Mouse (Mus musculus) CH12F3 (cell line): ENCODE results near the gene Blm.

ENCODE experiments used
- in situ Hi-C: fragments of 300-500 bp; cut with MboI; formaldehyde crosslinking; loops from 2 replicates; pipeline ENCODE4 v1.14.3; 2020; ENCODE audit warnings: low sequenced_read_pairs

Blm gene

DNA sequence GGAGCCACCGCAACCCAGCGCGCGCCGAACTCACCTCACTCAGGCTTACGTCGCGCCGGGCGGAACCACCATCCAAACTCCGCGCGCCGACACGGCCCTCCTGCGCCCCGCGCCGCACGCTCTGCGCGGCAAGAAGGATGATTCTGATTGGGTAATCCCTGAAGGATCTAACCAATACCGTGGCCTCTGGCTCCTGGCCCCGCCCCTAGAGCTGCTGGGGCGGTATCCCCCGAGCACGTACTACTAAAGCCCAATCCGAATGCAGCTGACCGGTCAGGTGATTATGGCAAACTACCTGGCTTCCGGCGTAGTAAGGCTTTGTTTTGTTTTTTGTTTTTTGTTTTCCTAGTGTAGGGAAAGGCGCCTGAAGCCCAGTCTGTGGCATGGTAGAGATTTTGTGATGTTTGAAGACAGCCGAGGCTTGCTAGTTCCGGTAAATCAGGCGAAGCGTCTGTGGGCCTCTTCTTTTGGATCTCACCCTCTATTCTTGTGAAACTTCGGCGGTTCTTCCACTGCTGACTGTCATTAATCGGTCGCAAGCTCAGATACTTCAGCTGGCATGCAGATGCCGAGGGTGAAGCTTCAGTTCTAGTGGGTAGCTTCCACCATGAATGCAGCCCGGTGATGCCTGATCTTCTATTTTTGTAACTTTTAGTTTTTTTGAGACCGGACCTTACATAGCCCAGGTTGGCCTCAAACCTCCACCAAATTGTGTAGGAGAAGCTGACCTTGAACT lies at the start of gene Blm:
TSS of gene Blm (minus strand) at position 111 of the 736 bp plus-strand sequence.
- in situ Hi-C loops, result no loop called here

DNA sequence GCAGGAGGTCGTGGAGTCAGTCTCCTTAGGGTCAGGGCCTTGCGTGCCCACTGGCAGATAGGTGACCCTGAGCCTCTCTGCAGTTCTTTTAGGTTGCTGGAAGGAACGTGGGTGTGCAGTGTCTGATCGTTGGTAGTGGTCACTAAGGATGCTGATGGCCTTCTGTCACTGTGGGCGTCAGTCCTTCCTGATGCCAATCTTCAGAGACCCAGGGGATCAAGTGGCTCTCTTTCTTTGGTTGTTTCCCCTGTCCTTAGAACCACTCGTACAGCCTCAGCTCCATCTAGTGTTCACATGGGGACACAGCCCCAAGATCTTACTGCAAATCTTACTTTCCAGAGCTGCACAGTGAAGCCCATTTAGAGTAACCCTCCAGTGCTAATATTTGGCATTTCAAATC lies 49.1 kb upstream of the Blm start:
- in situ Hi-C loops, result loop anchor here (25.0 kb wide), 1 partner anchor 447 kb away; no protein-coding TSS in a partner anchor

DNA sequence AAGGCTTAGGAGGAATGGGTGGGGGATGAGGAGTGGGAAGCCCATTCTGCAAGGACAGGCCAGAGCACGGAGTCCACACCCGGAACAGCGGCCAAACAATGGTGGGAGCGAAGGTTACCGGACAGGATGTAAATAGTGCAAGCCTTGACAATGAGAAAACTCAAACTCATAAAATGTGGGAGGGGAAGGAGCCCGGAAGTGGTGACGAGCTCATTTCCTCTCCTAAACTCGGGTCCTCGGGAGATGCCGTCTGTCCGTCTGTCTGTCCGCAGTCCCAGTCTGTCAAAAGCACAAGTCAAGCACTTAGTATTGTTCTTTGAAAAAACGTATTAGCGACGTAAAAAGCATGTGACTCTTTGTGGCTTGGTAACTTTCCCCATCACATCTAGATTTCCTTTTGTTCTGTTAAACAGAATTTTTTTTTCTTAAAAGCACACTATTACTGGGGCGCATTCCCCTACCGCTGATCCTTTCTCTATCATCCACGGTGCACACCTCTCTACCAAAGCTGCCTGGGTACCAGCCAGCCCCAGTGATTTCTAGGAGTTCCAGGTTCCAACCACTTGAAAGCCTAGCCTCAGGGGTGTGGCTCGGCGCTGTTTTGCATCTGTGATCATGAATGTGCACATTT lies 48.0 kb upstream of the Blm start:
- in situ Hi-C loops, result loop anchor here (25.0 kb wide), 1 partner anchor 446 kb away; no protein-coding TSS in a partner anchor

DNA sequence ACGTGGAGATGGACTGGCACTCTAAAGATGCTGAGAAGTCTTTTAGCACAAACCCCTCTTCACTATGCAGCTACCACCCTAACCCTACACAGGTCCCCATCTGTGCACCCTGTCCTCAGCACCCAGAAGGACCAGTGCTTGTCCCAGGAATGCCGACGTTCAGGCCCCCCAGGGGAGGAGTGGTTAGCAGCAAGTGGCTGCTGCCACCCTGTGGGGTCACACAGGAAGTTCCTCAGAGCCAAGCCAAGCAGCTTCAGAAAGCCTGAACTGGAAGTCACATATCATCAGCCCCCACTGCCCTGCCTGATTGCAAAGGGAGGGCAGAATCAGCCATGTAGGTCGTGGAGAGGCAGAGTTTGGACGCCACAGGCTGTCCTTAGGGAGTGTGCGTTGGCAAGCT lies 45.4 kb upstream of the Blm start:
- in situ Hi-C loops, result loop anchor here (25.0 kb wide), 1 partner anchor 443 kb away; no protein-coding TSS in a partner anchor

DNA sequence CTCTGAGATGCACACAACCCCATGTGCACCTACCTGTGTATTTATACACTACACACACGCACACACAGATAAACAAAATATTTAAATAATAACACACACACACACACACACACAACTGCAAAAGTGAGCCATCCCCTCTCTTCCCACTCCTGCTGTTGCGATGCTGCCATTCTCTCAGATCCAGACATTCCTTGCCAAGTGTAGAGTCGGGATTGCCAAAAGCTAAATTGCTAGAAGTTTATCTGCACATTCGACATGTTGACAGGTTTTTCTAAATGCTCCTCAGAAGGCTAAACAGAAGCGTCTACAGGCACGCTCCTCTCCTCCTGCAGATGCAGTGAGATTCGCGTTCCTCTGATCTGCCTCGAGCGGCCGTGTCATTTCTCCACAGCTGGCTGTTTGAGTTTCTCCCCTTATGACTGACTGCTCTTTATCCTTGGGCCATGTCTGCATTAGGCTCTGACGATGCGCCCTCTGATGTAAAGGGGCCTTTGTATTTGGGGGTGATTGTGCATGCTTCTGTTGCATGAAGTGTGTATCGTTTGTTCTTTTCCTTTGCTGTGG lies 42.6 kb upstream of the Blm start:
- in situ Hi-C loops, result loop anchor here (5.0 to 25.0 kb wide), 2 partner anchors 190 to 440 kb away; partner anchors contain the start of gene Fes

DNA sequence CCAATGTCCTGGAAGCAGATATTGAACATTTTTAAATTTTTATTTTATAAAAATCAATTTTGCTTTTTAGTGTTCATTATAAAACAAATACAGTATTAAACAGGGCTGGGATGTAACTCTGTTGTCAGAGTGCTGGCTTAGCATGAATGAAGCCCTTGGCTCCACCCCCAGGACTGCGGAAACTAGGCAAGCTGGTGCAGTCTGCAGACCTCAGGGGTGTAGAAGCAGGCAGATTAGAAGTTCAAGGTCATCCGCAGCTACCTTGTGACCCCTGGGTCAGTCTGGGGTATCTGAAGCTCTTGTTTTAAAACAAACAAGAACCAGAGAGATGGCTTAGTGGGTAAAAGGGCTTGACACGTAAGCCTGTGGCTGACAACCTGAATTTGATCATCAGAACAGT lies 41.7 kb upstream of the Blm start:
- in situ Hi-C loops, result loop anchor here (5.0 to 25.0 kb wide), 2 partner anchors 189 to 439 kb away; partner anchors contain the start of gene Fes

DNA sequence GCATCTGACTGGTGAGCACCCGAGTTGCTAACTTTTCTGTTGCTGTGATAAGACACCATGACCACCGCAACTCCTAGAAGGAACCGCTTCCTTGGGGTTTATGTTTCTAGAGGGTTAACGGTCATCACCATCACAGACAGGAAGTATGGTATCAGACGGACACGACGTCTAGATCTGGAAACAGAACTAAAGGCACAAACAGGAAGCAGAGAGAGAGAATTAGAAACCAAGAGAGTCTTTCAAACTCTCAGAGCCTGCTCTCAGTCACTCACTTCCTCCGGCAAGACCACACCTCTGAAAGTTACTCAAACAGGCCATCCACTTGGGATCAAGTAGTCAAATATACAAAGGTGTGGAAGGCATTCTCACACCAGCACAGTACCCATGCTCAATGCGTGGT lies 40.8 kb upstream of the Blm start:
- in situ Hi-C loops, result loop anchor here (5.0 to 25.0 kb wide), 2 partner anchors 188 to 438 kb away; partner anchors contain the start of gene Fes

DNA sequence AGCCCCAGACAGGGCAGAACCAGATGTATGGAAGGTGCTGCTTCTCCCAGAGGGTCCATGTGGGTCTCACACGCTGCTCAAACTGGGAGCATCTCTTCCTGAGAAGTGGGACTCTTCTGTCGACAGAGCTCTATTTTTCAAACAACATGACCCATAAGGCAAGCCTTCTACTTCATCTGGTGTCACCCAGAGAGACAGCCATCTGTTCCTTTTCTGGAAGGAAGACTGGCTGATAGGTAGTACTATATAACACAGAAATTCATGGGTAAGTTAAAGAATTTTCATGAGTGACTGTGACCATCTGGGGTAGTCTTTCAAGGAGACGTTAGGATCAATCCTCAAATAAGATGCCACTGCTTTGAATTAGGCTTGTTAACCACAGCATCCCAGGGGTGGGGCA lies 38.2 kb upstream of the Blm start:
- in situ Hi-C loops, result no loop called here

DNA sequence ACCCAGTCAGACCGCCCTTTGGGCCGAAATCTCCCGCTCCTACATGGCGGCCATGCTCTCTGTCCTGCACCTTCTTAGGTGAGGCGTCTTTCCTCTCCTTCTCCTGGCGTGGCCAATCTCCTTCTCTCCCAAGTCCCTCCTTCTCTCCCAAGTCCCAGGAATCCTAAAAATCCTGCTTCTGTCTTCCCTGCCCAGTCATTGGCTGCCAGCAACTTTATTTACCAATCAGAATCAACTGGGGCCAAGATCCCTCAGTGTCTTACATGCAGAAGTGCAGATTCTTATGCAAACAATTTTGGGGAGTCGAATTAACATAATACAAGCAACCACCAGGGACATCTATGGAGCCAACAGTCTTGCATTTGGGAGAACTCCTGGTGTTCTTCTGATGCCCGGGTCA lies 33.1 kb upstream of the Blm start:
- in situ Hi-C loops, result no loop called here

DNA sequence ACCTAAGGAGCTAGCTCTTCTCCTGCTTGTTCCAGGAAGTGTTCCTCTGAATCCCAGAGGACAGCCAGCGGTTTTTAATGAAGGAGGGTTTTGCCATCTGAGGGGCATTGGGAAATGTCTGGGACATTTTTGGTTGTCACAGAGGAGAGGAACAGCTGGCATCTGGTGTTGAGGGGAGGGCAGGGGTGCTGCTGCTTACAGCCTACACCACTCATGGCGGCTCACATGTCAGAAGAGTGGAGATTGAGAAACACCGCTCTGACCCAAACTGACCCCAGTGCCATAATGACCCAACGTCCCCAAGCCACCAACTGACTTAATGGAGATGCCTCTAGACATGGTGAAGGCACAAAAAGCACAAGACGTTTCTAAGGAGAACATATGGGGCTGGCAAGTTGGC lies 27.0 kb upstream of the Blm start:
- in situ Hi-C loops, result no loop called here

DNA sequence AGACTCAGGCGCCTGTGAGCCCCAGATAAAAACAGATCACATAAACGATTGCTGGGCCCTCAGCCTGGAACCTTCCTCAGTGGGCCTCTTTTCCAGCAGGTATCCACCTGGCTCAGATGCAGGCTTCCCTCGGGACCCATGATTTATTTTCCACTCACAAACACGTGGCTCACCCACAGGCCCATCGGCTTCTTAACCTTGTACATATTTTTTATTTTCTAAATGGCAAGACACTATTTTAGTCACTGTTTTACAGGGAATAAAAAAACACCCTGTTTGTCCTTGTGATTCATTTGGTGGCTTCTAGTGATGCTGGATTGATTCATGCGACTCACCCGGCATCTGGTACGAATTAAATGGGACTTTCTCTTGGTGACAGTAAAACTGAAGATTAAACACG lies 26.4 kb upstream of the Blm start:
- in situ Hi-C loops, result no loop called here

DNA sequence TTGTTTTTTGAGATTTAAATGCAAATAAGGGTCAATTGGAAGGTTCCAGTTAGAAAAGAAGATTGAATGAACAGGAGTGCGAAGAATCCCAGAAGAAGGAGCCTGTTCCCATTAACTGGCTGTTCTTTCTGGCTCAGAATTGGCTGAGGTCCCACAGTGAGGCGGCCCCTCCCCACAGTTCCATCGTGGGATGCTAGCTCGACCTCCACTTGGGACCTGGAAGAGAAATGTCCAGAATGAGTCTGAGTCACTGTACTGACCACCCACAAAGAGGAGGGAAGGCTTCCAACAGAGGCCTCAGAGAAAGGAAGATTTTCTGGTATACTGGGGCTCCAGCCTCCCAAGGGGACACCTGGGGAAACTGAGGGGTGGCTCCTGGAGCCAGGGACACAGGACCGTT lies 23.7 kb upstream of the Blm start:
- in situ Hi-C loops, result no loop called here

DNA sequence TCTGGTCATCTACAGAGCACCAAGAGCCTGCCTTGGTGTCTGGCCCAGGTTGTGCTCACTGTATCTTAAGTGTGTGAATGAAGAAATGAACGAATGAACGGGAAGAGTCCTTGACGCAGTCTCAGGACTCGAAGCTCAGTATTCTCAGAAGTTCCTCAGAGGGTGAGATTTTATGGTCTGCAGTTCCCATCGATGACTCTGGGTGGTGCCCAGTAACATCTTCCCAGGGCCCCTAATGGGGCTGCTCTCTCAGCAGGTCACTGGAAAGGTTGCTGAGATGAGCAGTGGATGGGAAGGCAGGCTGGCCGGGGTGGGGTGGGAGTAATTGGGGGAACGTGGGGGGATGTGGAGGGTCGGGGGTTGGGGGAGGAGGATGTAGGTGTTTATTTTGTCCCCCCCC lies 23.2 kb upstream of the Blm start:
- in situ Hi-C loops, result no loop called here

DNA sequence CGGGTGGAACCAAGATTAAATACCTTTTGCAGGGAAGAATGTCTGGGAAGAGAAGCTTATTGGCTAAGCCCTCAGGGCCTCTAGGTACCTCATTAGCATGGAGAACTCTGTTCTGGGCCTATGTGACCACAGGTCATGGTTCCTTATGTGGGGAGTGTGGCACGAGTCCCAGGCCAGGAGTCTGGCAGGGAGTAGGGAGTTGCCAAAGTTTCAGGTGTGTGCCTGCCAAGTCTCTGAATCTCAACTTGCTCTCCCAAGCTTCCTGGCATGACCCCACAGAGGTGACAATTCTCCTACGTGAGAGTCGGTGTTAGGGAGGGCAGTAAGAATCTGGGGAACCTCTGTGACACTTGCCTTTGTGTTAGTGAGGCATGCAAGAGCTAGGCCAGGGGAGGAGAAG lies 22.2 kb upstream of the Blm start:
- in situ Hi-C loops, result no loop called here

DNA sequence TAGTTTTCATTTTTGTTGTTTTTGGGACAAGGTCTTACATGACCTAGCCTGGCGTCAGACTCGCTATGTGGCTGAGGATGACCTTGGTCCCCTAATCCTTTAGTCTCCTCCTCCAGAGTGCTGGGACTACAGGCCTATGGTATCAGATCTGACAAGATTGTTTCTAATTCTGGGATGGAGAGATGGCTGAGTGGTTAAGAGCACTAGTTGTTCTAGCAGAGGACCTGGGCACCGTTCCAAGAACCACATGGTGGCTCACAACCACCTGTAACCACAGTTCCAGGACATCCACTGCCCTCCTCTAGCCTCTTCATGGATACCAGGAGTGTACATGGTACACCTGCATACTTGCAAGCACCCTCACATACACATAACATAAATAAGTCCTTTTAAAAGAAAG lies 21.2 kb upstream of the Blm start:
- in situ Hi-C loops, result no loop called here

DNA sequence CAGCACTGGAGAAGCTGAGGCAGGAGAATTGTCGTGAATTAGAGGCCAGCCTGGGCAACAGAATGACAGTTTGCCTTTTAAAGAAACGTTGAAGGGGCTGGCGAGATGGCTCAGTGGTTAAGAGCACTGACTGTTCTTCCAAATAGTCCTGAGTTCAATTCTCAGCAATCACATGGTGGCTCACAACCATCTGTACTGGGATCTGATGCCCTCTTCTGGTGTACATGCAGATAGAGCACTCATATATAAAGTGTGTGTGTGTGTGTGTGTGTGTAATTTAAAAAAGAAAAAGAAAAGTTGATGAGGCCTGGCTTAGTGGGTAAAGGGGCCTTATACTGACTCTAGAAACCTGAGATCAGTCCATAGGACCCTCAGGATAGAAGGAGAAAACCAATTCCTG lies 20.2 kb upstream of the Blm start:
- in situ Hi-C loops, result no loop called here

DNA sequence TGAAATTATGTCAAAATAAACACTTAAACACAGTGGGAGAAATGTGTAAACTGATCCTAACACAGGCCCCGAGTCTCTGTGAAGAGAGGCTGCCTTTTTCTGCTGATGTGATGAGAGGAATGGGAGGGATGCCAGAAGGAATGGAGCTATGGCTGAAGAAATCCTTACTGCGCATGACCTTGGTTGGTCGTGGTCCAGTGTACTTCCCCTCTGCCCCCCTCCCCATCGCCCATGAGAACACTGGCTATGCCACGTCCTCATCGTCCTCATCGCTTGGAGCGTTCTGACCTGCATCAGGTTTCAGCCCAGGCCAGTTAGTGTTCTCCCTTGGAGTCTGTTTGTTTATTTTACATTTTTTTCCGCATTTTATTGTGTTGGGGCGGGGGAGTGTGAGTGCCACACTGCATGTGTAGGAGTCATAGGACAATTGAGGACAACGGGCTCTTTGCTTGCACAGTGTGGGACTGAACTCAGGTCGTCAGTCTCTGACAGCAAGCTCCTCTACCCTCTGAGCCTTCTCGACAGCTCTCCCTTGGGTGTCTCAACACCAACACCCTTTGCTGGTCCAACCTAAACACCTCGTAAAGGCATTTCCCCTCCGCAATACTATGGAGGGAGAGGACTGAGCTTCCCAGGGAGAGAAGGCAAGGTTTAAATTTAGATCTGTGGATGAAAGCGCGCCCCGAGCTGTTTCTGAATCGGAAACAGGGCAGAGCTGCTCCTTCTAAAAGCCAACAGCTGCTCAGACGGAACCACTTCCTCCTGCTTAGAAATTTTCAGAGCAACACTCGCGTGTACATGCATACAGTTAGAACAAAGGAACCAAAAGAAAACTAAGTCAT lies 19.5 kb upstream of the Blm start:
- in situ Hi-C loops, result no loop called here

DNA sequence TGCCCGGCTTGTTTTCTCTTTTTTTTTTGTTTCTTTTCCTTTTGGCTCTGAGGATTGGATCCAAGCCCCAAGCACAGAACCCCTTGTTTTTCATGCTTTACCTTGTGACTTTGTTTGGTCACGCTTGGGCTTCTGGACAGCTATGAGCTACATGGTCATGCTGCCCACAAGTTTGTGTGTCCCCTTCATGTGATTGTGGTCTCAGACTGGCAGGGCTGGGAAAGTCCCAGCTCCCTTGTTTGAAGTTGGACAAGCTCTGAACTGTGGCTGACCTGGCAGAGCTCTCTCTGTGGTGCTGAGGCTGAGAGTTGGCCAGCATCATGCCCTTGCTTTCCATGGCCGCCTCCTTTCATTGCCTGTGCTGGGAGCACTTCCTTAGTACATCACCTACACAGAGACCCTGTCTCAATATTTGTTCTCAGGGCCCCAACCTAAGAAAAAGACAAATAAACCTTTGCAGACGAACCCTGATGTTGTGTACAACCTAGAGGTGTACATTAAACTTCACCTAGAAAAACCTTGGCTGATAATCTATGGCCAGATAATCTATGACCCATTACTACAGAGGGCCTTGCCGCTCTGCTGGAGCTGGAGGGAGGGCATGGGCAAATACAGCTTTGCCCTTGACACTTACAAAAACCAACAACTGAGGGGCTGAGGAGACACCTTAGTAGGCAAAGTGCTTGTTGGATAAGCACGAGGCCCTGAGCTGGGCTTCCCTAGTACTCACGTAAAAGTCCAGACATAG lies 13.8 kb upstream of the Blm start:
- in situ Hi-C loops, result no loop called here

DNA sequence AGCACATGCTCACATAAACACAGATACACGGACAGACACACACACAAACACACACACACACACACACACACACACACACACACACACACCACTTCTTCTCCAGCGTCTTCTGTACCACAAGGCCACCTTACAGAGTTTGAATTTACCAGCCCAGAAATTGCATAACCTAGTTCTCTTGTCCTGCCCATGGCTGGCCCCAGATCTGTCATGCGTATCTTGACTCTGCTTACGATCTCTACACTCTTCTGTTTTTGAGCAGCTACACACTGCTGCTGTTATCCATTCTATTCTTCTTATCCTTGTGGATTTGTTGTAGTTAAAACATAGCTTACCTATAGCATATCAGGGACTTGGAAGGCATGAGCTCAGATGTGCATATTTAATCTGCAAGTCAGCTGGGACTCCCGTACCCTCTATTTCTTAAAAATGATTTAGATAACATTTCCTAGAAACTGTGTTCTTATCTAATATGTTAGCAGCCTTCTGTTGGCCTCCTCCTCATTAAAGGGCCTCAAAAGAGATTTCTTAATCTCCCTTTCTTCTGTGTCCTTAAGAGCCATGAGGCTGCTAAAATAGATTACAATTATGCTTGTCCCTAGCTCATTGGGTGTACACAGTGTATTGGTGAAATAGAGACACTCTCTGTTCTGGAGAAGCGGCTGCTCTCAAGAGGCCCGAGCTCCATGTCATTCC lies 7.4 kb upstream of the Blm start:
- in situ Hi-C loops, result no loop called here

DNA sequence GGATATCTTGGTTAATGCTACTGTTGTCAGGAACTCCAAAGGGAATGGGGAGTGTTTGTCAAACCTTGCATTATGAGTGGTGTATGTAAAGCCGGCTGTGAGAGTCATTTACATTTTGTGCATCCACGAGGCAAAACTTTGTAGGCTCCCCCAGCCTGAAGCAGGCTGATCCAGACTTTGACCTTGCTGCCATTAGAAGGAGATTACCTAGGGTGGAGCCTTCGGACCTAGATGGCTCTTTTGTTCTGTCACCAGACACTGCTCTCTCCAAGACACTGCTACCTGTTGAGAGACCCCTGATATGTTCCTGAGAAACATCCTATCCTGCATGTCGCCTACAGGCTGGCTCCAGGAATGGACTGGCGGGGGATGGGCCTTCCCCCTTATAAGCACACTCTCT lies 4.7 kb upstream of the Blm start:
- in situ Hi-C loops, result no loop called here
